Mouse (Mus musculus): ENCODE measurements around the gene Mfsd13b.

GRCm38 (mm10) chr7:121035161-121035721 lies 52.9 kb downstream of the Mfsd13b start:
- TF ChIP-seq GATA1 (IDR thresholded peaks at IDR 0.05; ENCODE audit: borderline replicate concordance, low read length): no peak
- TF ChIP-seq FLI1 (IDR thresholded peaks at IDR 0.05; ENCODE audit: low read length): no peak
